Mouse (Mus musculus) common myeloid progenitor, adult 5-6 weeks (primary cell): Measurements from ENCODE around the gene Nubp2. TPM values are rescaled to one million over a fixed set of nuclear protein-coding genes. Genes with fewer than 3 reads are reported as not detected.

Source experiments
- ATAC-seq: replicated peaks from 2 replicates; pipeline ENCODE4 v1.8.0; 2016; ENCODE audit warnings: low read depth, mild to moderate bottlenecking, moderate TSS enrichment, inconsistent platforms; ENCODE audit not compliant: poor library complexity, severe bottlenecking
- total RNA-seq: library from RNA; stranded (forward); fragments of 200-1000, 187-1606 nt; gene quantifications from 2 replicates; pipeline ENCODE4 v1.2.3, GENCODE M21; 2017

Nubp2 gene
- 35.6 and 45.6 TPM in 2 replicates for total RNA-seq

- peak; percentile 93 for ATAC-seq
Measured at GRCm38 (mm10) chr17:24886134-24886931, at the start of gene Nubp2, which contains the start of gene Spsb3. Nubp2 (minus strand) TSS chr17:24886349. Spsb3 (plus strand) TSS chr17:24886643.

DNA sequence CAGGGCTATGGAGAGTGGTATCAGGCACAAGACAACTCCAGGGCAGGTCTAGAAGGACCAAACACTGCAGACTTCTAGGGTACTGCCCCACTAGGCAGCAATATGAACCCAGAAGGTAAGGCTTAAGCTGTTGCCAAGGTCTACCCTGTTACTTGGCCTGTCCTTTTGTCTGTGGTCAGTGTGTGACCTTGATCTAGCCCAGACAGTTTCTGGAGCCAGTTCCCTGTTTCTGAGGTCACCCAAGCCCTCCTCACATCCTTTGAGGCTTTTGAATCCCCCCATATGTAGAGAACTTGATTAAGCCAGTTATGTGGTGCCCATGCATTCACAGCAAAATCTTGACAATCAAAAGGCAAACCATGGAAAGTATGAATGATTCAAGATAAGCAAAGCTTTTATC, 49.5 kb upstream of the Nubp2 start:
- ATAC-seq: 0 out of 2 replicates have a peak, but pooled peaks have one; percentile 4

DNA sequence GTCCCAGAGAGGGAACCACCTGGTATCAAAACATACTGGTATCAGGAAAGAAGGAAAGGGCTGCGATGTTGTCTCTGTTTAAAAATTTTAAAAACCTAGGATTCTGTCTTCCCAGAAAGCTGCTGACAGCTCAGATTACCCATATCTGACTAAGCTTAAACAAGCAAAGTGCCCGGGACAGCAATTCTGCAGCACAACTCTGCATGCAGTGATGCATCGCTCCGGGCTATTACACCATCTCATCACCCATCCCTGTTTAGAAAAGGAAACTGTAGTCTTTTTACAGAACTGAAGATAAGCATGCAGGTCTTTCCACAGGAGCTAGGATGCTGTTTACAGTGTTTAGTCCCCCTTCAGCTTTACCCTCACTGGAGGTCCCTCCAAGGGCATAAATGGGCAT, 48.8 kb upstream of the Nubp2 start:
- ATAC-seq: no peak

GRCm38 (mm10) chr17:24933163-24933562, 47.0 kb upstream of the Nubp2 start:
- no peak for ATAC-seq

- ATAC-seq: no peak
Measured at GRCm38 (mm10) chr17:24932431-24932830, 46.3 kb upstream of the Nubp2 start.

- ATAC-seq: no peak
Measured at GRCm38 (mm10) chr17:24929506-24929905, 43.4 kb upstream of the Nubp2 start.

GRCm38 (mm10) chr17:24923246-24923645, 37.1 kb upstream of the Nubp2 start:
- no peak for ATAC-seq

GRCm38 (mm10) chr17:24913984-24914383, 27.8 kb upstream of the Nubp2 start:
- no peak for ATAC-seq

- ATAC-seq: no peak
Measured at GRCm38 (mm10) chr17:24907591-24907990, 21.4 kb upstream of the Nubp2 start.

DNA sequence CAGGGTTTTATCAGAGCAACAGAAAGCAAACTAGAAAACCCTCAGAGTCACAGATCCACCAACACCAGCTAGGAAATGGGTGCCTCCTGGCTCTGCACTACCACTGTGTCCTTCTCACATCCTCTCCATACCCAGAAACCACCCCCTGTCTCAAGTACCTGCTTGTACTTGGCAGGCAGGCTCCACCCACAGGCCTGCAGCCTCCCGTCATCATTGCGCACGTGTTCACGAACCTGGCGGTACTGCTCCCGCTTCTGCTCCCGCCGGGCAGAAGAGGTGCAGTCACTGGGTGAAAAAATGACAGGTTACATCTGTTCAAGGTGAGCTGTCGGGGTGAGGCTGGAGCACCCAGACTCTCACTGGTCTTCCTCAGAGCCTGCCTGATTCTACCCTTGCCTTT, 17.6 kb upstream of the Nubp2 start:
- ATAC-seq: no peak

DNA sequence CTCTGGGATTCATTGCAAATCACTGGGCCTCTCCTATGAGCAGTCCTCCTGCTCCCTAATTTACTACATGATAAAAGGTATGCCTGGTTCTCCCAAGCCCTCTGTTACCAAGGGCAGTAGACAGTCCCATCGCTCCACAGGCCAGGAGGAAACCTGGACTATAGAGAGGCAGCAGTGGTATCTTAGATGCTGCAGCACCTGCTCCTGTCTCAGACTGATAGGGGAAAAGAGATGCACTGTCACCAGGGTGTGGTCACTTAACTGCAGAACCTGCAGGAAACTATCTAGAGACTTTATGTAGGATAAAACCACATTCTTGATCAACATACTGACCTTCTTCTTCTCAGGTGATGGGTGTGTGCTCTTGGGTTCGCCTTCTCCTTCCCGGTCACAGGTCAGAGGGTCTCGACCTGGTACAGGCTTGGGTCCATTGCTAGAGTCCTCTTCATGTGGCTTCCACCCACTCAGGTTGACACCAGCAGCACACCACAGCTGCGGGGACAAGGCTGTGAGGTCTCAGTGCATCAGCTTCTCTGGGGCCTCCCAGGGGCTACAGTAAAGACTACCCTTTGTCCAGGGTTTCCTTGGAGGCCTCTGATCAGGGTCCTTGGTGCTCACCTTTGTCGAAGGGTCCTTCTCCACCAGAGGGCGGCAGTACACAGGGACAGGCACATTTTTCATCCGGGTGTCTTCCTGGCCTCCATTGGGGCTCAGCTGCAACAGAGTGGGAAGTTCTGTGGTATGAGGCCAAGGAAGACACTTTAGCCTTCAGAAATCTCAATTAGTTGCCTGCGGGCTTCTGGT, 16.7 kb upstream of the Nubp2 start:
- ATAC-seq: peak; percentile 47

DNA sequence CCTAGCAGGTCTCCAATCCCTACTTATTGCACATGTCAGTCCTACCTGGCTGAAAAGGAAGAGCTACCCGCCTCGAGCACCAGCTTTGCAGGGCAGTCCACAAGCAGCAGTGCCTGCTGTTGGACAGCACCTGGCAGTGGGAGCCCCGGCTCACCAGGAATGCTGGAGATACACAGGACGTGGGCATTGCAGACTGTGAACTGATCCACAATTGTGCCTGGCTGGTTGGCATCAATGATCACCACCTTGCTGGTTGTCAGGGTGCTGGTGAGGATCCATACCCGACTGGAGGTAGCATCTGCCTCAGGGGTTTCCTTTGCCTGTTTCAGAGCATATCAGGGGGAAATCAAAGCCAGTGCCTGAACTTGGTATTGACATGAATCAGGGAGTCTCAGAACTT, 16.0 kb upstream of the Nubp2 start:
- ATAC-seq: no peak

DNA sequence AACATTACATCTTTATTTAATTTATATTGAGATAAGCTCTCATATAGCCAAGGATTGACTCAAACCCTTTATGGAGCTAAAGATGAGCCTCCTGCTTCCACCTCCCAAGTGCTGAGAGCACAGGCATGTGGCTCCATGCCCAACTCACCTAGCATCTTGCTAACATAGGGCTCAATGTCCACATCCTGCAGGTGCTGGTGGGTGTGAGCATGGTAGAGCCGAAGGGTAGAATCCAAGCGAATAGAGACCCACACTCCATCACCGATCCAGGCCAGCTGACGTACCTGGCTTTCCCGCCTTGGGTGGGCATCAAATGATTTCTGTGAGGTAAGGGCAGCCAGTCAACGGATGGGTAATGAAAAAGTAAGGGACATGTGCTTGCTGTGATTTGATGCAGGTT, 13.9 kb upstream of the Nubp2 start:
- no peak for ATAC-seq

DNA sequence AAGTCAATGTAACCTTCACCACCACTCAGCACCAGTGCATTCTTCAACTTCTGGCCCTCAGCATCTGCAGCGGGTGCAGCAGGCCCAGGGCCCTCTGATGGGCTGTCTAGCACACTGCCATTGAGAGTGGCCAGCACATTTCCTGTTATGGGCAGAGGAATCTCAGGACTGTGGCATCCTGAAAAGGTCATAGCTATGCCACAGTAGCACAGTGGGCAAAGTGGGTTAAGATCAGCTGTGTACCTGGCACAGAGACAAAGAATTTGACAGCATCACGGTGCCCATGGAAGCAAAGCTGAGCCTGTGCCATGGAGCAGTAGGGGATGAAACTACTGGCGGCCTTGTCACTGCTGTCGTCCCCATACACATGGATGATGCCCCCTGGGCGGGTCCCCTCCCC, 13.0 kb upstream of the Nubp2 start:
- ATAC-seq: no peak

DNA sequence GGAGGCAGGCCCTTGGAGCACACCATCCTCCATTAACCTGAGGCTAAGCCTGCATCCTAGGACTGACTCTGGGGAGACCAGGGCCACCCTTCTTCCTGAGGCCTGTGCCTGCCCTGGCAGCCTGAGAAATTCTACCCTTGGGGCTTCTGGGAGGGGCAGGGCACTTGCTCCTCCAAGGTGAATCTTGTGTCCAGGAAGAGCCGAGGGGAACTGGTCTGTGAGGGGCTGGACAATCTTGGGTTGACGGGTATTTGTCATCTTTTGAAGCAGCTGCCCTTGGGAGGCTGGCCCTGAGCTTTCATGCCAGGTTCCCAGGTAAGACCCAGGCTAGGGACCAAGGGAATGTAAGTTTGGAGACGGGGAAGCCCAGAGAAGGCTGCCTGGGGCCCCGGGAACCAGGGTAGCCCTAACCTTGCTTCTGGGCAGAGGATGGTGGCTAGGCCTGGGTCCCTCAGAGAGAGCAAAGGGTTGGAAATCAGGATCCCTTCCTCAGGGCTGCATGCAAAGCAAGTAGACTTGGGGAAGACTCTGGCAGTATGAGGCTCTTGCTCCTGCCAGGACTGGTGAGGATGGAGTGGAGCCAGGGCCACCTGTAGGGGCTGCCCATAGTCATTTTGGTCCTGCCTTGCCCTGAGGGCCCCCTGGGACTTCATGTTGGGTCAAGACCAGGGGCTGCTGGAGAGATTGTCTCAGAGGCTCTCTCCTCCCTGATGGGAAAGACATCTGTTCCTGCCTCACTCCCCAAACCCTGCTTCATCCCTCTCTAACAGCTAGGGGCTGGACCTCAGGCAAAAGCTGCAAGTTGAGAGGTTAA, 12.1 kb upstream of the Nubp2 start:
- ATAC-seq: no peak

GRCm38 (mm10) chr17:24897600-24897999, 11.5 kb upstream of the Nubp2 start:
- ATAC-seq: no peak

GRCm38 (mm10) chr17:24896993-24897269, 10.8 kb upstream of the Nubp2 start:
- no peak for ATAC-seq

GRCm38 (mm10) chr17:24896241-24896992, 10.3 kb upstream of the Nubp2 start, which contains the start of gene Nme3:
Nme3 (plus strand) TSS chr17:24896500.
- peak; percentile 45 for ATAC-seq

GRCm38 (mm10) chr17:24895571-24896240, 9.6 kb upstream of the Nubp2 start:
- peak; percentile 4; the same call in 1 of the 2 replicates for ATAC-seq
